Mouse (Mus musculus): ENCODE measurements at regions not wholly inside any gene's neighbourhood (a gene's known extent, or its start where the extent isn't known, plus 50 kb on each side); places are given as distances from the start of the nearest gene placed in this dataset.
"Not testable (repeated sequence)": the region's sequence is repeated elsewhere in the genome, so short reads cannot be mapped to it uniquely, and the experiment has no call there.

- no peak for DNase-seq (ENCODE audit: low spot score)
Observed at GRCm38 (mm10) chr14:19327321-19327720, 91.4 kb downstream of the Gm21738 start.

- DNase-seq (ENCODE audit: low spot score) = no peak
Observed at GRCm38 (mm10) chr14:19311614-19312013, 107.1 kb downstream of the Gm21738 start.

- not testable (repeated sequence) for DNase-seq (ENCODE audit: low spot score)
Observed at GRCm38 (mm10) chr14:19302859-19303258, 115.9 kb downstream of the Gm21738 start.

GRCm38 (mm10) chr14:19279096-19279495, 139.6 kb downstream of the Gm21738 start:
- no peak for DNase-seq (ENCODE audit: low spot score)

- peak; percentile 94 for DNase-seq (ENCODE audit: low spot score)
Observed at GRCm38 (mm10) chr14:19277777-19278385, 140.8 kb downstream of the Gm21738 start.
